Mouse (Mus musculus): ENCODE measurements around the gene Actrt3.

Actrt3 gene

DNA sequence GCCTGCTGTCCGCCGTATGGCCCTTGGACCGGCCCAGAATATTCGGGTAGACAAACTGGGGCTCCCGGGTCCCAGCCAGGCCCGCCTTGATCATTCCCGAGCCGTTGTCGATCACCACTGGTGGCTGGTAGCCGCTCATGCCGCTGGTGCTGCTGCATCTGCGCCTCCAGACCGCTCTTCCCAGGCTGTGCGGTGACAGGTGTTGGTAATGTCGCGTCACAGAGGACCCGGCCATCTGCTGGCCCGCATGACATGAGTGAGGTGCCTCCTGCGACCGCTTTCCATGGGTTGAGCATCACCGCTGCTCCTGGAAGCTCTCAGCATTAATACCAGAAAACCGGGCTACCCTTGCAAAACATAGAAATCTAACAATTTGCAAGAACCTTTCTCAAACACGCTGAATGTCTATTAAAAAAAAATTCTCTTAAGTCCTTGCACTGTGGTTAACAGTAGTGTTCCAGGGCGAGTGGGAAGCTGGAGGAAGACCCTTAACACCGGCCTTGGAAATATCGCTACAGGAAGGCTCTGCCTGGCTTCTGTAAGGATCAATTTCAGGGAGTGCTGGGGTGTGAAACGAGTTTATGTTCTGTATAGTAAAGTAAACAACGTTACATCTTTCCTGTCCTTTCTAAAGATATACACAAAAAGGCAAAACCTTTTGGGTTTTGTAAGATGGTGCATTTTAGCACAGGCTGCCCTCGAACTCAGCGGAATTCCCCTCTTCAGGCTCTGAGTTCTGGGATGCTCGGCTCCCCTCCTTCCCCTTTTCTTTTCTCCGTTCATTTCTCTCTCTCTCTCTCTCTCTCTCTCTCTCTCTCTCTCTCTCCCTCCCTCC, at the start of gene Actrt3:
Actrt3 (minus strand) TSS at position 229 of the 835 bp plus-strand sequence.
- peak; percentile 82 for DNase-seq

GRCm38 (mm10) chr3:30648466-30648865, 48.7 kb upstream of the Actrt3 start:
- no peak for DNase-seq

GRCm38 (mm10) chr3:30647440-30648090, 47.8 kb upstream of the Actrt3 start, which contains the start of gene Lrrc34:
TSS of gene Lrrc34 (minus strand) at chr3:30647869.
- DNase-seq = no peak

DNA sequence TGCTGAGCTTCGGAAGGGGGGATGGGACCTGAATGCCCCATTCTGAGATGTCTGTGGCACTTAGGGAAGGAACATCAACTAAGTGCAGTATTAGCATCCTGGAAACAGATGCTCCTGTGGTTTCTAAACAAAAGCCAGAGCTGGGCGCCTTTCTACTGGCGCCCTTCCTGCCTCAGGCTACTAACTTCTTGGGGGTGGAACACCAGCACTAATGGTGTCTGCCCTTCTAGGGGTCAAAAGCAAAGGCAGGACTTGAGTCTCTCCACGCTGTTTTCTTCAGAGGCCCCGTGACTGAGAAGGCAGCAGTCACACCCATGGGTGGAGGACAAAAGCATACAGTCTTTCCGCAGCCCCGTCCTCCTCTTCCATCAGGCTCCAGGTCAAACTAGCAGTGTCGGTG, 47.0 kb upstream of the Actrt3 start:
- no peak for DNase-seq

DNA sequence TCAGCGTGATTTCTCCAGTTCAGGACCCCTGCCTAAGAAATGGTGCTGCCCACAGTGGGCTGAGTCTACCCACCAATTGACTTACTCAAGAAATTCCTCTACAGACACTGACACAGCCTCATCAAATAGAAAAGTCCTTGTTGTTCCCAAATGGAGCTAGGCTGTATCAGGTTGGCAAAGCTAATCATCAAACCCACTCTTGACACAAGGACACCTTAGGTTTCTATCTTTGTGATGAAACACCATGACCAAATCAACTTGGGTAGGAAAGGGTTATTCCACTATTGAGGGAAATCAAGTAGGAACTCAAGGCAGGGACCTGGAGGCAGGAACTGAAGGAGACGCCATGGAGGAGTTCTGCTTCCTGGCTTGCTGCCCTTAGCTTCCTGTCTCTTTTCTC, 44.5 kb upstream of the Actrt3 start, which contains the start of gene Lrriq4:
Lrriq4 (plus strand) TSS at position 301 of the 400 bp plus-strand sequence.
- no peak for DNase-seq

DNA sequence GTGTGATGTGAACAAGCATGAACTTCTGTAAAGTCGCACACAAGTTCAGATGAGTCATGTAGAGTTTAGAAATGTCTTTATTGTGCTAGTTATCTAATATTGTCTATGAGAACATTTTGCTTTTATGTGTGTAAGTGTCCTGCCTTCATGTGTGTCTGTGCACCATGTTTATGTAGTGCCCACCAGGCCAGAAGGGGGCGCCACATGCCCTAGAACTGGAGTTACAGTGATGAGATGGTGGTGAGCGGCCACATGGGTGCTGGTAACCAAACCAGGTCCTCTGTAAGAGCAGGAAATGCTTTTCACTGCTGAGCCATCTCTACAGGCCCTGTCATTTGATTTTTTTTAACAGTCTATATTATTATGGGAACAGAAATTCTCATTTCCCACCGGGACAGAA, 35.9 kb upstream of the Actrt3 start:
- DNase-seq = no peak

- DNase-seq = no peak
These were observed 33.9 kb upstream of the Actrt3 start for GRCm38 (mm10) chr3:30633681-30634080.

- DNase-seq = no peak
These were observed 20.4 kb upstream of the Actrt3 start for GRCm38 (mm10) chr3:30620132-30620531.

DNA sequence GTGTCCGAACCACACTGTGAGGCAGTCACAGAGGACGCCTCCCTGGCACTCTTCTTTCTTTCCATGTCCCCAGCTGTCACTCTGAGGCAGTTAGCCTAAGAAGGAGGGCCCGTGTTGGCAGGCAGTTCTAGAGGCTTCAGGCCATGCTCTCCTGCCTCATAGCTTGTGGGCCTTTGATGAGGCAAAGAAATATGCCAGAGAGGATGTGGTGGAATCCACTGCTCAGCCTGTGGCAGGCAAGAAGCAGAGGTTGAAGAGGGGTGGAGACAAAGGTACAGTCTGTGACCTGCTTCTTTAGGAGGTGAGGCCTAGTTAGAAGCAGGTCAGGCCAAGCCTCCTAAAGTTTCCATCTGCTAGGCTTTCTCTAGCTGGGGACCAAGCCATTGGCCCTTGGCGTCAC, 11.2 kb upstream of the Actrt3 start:
- no peak for DNase-seq

- DNase-seq = no peak
These were observed 9.3 kb upstream of the Actrt3 start for GRCm38 (mm10) chr3:30608999-30609398.

DNA sequence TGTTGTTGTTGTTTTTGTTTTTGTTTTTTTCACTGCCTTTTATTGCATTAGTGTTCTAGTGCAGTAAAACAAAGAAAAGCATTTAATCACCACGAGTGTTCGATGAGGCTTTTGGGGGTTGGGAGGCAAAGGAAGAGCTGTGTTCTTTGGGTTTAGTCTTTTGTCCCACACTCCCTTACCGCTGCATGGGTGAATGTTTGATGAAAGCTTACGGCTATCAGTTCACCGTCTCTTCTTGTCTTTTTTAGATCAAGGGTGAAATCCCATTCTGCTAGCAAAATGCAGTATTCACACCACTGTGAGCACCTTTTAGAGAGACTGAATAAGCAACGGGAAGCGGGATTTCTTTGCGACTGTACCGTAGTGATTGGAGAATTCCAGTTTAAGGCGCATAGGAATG, 3.5 kb upstream of the Actrt3 start:
- DNase-seq = no peak

GRCm38 (mm10) chr3:30602740-30603098, 3.0 kb upstream of the Actrt3 start:
- no peak for DNase-seq

DNA sequence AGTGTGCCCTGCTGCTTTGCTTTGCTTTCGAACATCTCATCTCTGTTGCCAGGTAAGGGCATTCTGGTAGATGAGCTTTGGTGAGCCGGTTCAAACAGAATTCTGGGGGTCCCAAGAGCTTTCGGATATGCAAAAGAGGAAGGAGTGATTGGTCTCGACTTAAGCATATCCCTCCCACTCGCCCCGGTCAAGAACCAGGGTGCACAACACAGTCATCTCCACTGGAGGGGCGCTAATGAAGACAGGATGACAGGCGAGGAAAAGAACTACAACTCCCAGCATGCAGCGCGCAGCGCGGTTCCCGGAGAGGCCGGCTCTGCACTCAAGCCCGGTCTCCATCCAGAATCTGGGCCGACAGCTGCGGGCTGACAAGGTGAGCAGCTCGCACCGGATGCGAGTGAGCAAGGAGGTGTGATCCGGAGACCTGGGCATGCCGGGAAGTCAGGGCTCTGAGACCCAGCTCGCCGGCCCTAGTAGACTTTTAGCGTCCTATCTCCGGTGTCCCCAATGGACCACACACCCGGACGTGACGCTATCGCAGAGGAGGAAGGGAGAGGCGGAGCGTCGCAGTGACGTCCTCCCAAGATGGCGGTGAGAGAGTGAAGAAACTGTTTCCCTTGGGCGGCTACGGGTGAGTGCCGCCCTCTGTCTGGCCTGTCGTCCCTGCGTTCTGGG, 2.5 kb upstream of the Actrt3 start, which contains the start of gene Mynn:
Mynn (plus strand) TSS at position 1 of the 675 bp plus-strand sequence.
- peak; percentile 98 for DNase-seq

DNA sequence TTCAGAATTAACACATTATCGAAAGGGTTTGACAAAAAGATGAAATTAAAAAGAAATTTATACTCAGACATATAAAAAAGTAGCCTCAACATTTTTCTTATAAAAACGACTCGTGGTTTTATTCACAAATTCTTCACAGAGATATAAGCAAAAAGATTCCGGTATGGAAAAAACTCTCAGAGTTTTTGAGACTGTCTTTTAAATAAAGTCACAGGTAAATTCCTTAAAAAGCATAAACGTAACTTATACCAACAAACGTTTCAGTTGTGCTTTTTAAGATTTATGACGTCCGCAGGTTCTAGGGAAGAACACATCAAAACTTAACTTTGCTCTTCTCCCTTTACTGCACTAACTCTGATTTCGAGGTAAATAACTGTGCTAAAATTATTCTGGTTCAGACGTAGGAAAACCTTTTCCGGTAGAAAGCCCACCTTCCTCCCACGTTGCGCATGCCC, 1.9 kb upstream of the Actrt3 start:
- DNase-seq = no peak

DNA sequence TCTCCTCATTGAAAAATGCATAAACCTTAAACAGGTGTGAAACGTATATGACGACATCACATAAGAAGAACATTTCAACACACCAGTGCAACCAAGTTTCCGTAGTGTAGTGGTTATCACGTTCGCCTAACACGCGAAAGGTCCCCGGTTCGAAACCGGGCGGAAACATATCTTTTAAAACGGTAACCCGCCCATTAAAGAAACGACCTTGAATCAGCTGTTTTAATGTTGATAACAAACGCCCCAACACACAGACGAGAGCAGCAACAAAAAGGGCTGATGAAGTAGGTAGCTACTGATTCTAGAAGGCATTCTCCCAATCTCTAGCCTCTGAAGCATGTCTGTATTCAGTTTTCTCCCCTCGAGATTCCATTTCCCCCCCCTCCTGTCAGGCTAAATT, 1.4 kb upstream of the Actrt3 start:
- DNase-seq = peak; percentile 88

- DNase-seq = peak; percentile 77
These were observed 978 bp upstream of the Actrt3 start for GRCm38 (mm10) chr3:30600717-30601116.

DNA sequence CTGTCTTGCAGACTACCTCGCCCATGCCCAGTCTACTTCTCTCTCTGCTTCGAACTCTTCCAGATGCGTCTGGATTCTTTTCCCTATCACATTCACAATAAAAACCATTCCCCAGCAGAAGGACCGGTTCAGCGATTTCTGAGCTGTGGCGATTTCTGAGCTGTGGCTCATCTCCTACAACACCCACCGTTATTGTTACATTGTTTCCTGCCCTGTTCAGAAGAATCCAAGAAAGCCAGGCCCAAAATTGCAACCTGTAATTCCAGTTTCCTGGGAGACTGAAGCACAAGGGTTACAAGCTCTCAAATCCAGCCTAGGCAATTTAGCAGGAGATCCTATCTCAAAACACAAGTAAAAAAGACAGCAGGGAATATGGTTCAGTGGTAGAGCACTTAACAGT, 2.5 kb downstream of the Actrt3 start:
- DNase-seq = no peak

GRCm38 (mm10) chr3:30595111-30595832, 4.5 kb downstream of the Actrt3 start:
- DNase-seq = peak; percentile 70

DNA sequence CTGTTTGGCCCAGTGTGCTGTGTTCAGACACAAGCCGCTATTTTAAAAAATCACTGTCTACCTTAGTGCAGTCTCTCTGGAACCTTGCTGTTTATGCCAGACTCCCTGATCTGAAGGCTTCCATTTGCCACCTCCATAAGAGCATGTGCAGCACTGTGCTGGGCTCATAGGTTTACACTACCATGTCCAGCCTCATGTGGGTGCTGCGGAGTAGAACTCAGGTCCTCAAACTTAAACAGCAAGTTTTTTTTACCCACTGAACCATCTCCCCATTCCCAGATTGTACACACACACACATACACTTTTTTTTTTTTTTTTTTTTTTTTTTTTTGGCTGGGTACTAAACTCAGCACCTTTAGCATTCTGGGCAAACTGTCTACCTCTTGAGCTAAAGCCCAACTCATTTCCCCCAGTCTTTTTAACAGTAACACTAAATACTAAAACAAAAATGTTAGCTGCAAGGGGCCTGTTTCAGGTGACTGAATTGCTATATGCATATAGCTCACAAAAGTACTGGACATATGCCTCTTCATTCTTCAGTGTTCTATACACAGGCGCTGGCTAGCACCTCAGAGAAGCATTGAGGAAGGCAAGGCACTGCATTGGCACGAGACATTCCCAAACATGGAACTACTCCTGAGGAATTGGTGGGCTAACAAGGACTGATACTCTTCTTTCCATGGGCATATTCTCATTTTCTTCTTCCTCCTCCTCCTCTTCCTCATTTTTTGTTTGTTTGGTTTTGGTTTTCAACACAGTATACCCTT, 5.8 kb downstream of the Actrt3 start:
- DNase-seq = no peak

GRCm38 (mm10) chr3:30592418-30592853, 7.3 kb downstream of the Actrt3 start:
- peak; percentile 35 for DNase-seq

DNA sequence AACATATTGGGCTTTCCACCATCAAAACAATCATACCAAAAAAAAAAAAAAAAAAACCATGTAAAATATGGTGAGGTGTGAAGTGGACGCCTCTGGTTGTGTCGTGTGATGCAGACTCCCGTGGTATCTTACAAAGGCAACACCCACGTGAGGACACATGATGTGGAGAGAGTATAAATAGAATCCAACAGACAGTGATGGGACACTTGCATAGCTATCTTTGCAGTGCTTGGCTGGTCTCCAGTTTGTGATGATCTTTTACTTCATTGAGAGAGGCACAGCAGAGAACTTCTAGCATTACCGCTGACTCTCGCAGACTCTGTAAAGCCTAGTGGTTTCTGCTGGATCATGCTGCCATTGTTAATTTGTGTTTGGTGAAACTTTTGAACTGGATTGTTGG, 10.9 kb downstream of the Actrt3 start:
- DNase-seq = no peak

DNA sequence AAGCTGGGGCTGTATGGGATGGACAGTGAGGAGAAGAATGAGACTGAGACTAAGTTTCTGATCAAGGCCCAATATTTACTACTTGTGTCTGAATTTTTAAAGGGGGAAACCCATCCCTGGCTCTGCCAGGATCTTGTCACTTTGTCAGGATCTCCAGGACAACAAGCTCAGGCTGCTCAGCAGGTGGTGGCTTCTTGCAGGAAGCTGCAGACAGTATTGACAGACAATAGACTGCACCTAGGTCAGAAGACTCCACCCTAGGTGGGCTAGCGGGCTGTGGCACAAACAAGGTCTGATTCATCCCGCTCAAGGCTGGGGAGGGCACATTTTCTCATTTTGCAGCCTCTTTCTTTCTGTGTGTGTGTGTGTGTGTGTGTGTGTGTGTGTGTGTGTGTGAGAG, 26.2 kb downstream of the Actrt3 start:
- no peak for DNase-seq
